Mouse (Mus musculus) ES-Bruce4 (cell line): ENCODE measurements around the gene Wnt9b. TPM values are rescaled to one million over a fixed set of nuclear protein-coding genes. Genes with fewer than 3 reads are reported as not detected.

ENCODE experiments used
- H3K27ac ChIP-seq: 2 replicates; pipeline ENCODE4 v1.5.1; 2012; ENCODE audit warnings: low read length, inconsistent platforms; ENCODE audit not compliant: insufficient read depth
- H3K27me3 ChIP-seq: 2 replicates; pipeline ENCODE4 v1.6.1; 2012; ENCODE audit warnings: mild to moderate bottlenecking, low read length, inconsistent platforms; ENCODE audit not compliant: control insufficient read depth, poor library complexity, insufficient read depth, severe bottlenecking
- H3K36me3 ChIP-seq: 2 replicates; pipeline ENCODE4 v1.6.1; 2012; ENCODE audit warnings: inconsistent platforms, mild to moderate bottlenecking, low read length, moderate library complexity; ENCODE audit not compliant: control insufficient read depth, poor library complexity, insufficient read depth, severe bottlenecking
- H3K4me1 ChIP-seq: one replicate; pipeline ENCODE4 v1.8.1; 2011; ENCODE audit warnings: low read length; ENCODE audit not compliant: control insufficient read depth, insufficient read depth
- H3K4me3 ChIP-seq: 2 replicates; pipeline ENCODE4 v1.5.1; 2011; ENCODE audit warnings: low read depth, mild to moderate bottlenecking, low read length
- H3K9ac ChIP-seq: 2 replicates; pipeline ENCODE4 v1.6.1; 2012; ENCODE audit warnings: low read depth, mild to moderate bottlenecking, inconsistent platforms; ENCODE audit not compliant: poor library complexity, severe bottlenecking
- H3K9me3 ChIP-seq: replicated peaks from 2 replicates; pipeline ENCODE4 v1.6.1; 2012; ENCODE audit warnings: mild to moderate bottlenecking, low read length, inconsistent platforms; ENCODE audit not compliant: control insufficient read depth, poor library complexity, insufficient read depth, severe bottlenecking
- CTCF ChIP-seq: IDR thresholded peaks from one replicate; pipeline ENCODE4 v1.8.1; 2011; ENCODE audit warnings: low read depth, low read length
- EP300 ChIP-seq: IDR thresholded peaks from 2 replicates; pipeline ENCODE4 v1.6.1; 2011; ENCODE audit warnings: low read depth, low read length; ENCODE audit not compliant: insufficient read depth
- POLR2A ChIP-seq: IDR thresholded peaks from one replicate; pipeline ENCODE4 v1.8.1; 2011; ENCODE audit warnings: low read length; ENCODE audit not compliant: insufficient read depth
- polyA plus RNA-seq: library from polyadenylated mRNA; stranded (reverse); fragments of >200 nt; gene quantifications from 2 replicates; pipeline ENCODE4 v1.2.4, GENCODE M21; 2011; ENCODE audit warnings: low read depth; ENCODE audit not compliant: missing spikeins, insufficient read depth, insufficient read length

Gene Wnt9b
- polyA plus RNA-seq, 1 experiment = 0.22 TPM

DNA sequence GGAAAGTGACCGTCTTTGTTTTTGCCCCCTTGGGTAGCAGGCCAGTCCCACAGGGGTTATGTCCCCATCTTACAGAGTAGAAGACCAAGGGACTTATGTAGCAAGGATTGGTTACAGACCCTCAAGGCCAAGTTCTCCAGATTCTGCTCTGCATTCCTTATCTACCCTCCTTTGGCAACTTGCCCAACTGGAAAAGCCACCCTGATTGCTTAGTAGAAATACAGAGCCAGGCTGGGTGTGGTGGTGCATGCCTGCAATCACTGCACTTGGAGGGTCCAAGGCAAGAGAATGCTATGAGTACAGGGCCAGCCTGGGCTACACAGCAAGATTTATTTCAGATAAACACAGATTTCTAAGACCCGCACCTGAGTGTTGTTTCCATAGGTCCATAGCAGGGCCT, 15.7 kb downstream of the Wnt9b start:
- Histone ChIP-seq H3K9me3 (no peaks in the 10 kb centered on the region), H3K36me3 (no peaks in the 10 kb centered on the region), H3K9ac (no peak overlapping the region), H3K27me3 (no peaks in the 10 kb centered on the region), H3K4me1 (no peaks in the 10 kb centered on the region), H3K4me3 (no peak overlapping the region), H3K27ac (no peak overlapping the region)
- TF ChIP-seq CTCF (no peak), EP300 (no peak), POLR2A (no peak)

GRCm38 (mm10) chr11:103733069-103733468, 16.6 kb downstream of the Wnt9b start:
- no peaks in the 10 kb centered on the region for H3K9me3 ChIP-seq

DNA sequence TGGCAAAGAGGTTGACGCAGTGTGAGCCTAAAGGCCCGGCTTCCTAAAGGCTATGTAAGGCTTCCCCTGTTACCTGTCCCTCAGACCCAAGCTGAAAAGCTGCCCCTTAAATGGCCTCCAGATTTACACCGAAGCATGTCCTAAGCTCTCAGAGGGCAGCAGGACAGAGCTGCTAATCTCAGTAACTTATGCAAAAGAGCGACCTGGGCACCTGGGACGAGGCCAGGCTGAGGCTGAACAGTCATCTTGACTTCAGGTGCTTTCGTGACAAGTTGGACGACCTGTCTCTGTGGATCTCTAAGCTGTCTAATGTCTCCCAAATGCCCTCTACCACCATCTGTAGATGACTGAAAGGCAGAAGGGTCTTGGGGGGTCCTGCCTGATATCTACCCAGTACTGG, 17.3 kb downstream of the Wnt9b start:
- no peaks in the 10 kb centered on the region for H3K36me3 ChIP-seq
- no peaks in the 10 kb centered on the region for H3K9me3 ChIP-seq
- no peak for TF ChIP-seq POLR2A
- no peak for TF ChIP-seq CTCF
- no peak for TF ChIP-seq EP300
- H3K4me3 ChIP-seq = no peak overlapping the region
- no peaks in the 10 kb centered on the region for H3K27me3 ChIP-seq
- H3K4me1 ChIP-seq = no peaks in the 10 kb centered on the region
- no peak overlapping the region for H3K27ac ChIP-seq
- no peak overlapping the region for H3K9ac ChIP-seq

More at GRCm38 (mm10) chr11:103733069-103733468, 16.6 kb downstream of the Wnt9b start:
- Histone ChIP-seq H3K27me3 (no peaks in the 10 kb centered on the region), H3K27ac (no peak overlapping the region), H3K4me1 (no peaks in the 10 kb centered on the region), H3K36me3 (no peaks in the 10 kb centered on the region), H3K4me3 (no peak overlapping the region), H3K9ac (no peak overlapping the region)
- TF ChIP-seq POLR2A (no peak), CTCF (no peak), EP300 (no peak)

GRCm38 (mm10) chr11:103731594-103731993, 18.0 kb downstream of the Wnt9b start:
- no peak overlapping the region for H3K4me3 ChIP-seq
- H3K27me3 ChIP-seq = no peaks in the 10 kb centered on the region
- no peaks in the 10 kb centered on the region for H3K4me1 ChIP-seq
- H3K27ac ChIP-seq = no peak overlapping the region
- TF ChIP-seq CTCF (no peak), EP300 (no peak), POLR2A (no peak)
- H3K9ac ChIP-seq = no peak overlapping the region
- H3K9me3 ChIP-seq = no peaks in the 10 kb centered on the region
- no peaks in the 10 kb centered on the region for H3K36me3 ChIP-seq

DNA sequence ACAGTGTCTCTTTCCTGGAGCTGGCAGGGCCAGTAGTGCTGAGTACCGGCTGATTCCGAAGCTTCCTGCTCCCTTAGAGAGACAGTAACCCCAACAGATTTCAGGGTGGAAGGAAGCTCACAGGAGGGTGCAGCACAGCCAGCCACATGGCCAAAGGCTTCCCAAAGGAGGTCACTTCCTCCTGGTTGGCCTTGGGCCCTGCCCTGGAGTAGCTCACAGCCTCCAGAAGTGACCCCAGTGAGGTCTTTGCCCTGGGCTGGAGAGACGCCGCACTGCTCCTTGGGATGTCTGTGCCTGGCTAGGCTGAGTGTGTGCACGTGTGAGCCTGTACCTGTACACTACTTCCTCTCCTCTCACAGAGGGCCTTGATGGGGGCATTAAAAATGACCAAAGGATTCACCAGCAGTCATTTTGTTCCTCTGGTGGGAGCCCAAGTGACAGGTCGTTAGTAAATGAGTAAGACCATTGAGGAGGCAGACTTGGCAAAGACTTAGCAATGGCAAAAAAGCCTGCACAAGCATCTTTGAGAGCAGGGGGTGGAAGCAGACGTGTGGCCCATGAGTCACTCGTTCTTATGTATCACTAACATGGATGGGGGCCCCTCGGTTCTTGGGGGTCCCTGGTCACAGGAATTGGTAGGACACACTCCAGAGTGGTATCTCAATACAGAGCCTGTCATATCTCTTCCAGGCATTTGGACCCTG, 20.2 kb downstream of the Wnt9b start:
- Histone ChIP-seq H3K27me3 (no peaks in the 10 kb centered on the region), H3K4me3 (no peak overlapping the region), H3K9ac (no peak overlapping the region), H3K4me1 (no peaks in the 10 kb centered on the region), H3K9me3 (no peaks in the 10 kb centered on the region), H3K27ac (no peak overlapping the region), H3K36me3 (no peaks in the 10 kb centered on the region)
- TF ChIP-seq CTCF = no peak
- TF ChIP-seq POLR2A = no peak
- TF ChIP-seq EP300 = no peak

DNA sequence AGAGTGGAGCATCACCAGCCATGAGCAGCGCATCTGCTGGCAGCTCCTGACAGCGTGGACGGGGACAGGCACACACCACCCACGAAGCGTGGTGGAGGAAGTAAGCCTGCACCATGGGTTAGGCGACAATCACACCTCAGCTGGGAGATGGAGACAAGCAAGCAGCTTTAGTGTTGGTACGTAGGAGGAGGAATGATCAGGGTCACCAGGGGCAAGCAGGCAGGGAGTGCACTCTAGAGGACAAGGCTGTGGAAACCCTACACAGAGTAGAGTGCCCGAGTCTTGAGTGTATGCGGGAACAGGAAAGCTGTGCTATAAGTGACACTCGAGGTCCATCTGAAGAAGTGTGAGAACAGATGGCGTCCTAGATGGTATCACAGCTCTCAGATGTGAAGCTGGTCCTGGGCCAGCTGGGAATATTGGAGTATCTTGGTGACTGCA, 25.3 kb downstream of the Wnt9b start:
- Histone ChIP-seq H3K4me1 (no peaks in the 10 kb centered on the region), H3K27me3 (no peaks in the 10 kb centered on the region), H3K4me3 (no peak overlapping the region), H3K9me3 (no peaks in the 10 kb centered on the region), H3K27ac (no peak overlapping the region), H3K9ac (no peak overlapping the region), H3K36me3 (no peaks in the 10 kb centered on the region)
- TF ChIP-seq CTCF (no peak), EP300 (no peak), POLR2A (no peak)
